Mouse (Mus musculus) erythroblast, embryonic 14.5 days (primary cell): ENCODE data around the gene Lgr5.

Experiments used
- GATA1 ChIP-seq: IDR thresholded peaks from 2 replicates; pipeline ENCODE4 v1.6.1; 2012; ENCODE audit warnings: low read length, inconsistent platforms, mixed read lengths
- TAL1 ChIP-seq: IDR thresholded peaks from 3 replicates; pipeline ENCODE4 v1.6.1; 2012; ENCODE audit warnings: low read length, inconsistent platforms, mixed read lengths

- no peak for TF ChIP-seq GATA1
- TF ChIP-seq TAL1: no peak
Observed at GRCm38 (mm10) chr10:115448614-115449013, 139.0 kb downstream of the Lgr5 start.
